Mouse (Mus musculus) urinary bladder, adult 18-20 months (tissue): ENCODE results near the gene Clec4a2.
"Not testable (repeated sequence)": the region's sequence is repeated elsewhere in the genome, so short reads cannot be mapped to it uniquely, and the experiment has no call there.

Experiments
- DNase-seq, 2 experiments: peaks; one replicate each; pipeline ENCODE4 v3.0.0; 2022; ENCODE audit warnings: low spot score in 2 of 2, mixed read lengths in 2 of 2

The Clec4a2 gene

DNA sequence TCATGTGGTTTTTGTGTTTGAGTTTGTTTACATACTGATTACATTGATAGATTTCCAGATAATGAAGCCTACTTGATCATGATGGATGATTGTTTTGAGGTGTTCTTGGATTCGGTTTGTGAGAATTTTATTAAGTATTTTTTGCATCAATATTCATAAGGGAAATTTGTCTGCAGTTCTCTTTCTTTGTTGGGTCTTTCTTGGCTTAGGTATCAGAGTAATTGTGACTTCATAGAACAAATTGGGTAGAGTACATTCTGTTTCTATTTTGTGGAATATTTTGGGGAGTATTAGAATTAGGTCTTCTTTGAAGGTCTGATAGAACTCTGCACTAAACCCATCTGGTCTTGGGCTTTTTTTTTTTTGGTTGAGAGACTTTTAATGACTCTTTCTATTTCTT is at the start of gene Clec4a2:
TSS of gene Clec4a2 (plus strand) at position 301 of the 400 bp plus-strand sequence.
- not testable (repeated sequence) for DNase-seq

DNA sequence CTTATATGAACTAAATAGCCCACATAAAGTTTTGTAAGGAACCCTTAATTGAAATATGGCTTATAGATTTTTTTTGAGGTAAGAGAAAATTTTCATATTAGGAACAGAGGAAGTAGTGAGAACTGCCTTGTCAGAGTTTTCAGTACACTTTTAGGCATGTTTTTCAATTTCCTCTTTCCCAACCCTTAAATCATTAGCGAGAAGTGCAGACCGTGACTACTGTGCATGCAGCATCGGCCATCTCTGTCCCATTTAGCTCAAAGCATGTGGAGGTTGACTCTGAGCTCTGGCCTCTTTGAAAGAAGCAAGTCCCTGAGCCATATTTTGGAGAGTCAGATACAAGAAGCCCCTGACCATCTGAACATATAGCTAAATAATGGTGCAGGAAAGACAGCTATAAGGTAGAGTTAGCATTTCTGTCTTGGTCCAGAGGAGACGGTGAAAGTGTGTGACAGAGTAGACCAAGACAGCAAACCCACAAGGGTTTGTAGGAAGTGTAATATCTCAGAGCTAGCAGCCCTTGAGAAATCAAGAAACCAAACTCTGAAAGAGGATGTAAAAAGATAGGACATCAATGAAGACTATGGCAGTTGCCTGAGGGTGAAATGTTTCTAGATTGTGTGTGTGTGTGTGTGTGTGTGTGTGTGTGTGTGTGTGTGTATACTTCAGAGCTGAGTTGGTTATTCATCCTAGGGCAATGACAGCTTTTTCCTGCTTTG is 10.9 kb upstream of the Clec4a2 start:
- no peak for DNase-seq

GRCm38 (mm10) chr6:123123195-123123594 is 17.0 kb downstream of the Clec4a2 start:
- no peak for DNase-seq

GRCm38 (mm10) chr6:123127173-123127572 is 20.9 kb downstream of the Clec4a2 start:
- DNase-seq = no peak

GRCm38 (mm10) chr6:123137766-123138526 is 31.7 kb downstream of the Clec4a2 start:
- DNase-seq = not testable (repeated sequence)

GRCm38 (mm10) chr6:123170106-123170505 is 63.9 kb downstream of the Clec4a2 start:
- no peak for DNase-seq

- no peak for DNase-seq
These were observed 64.8 kb downstream of the Clec4a2 start for GRCm38 (mm10) chr6:123171040-123171439.

GRCm38 (mm10) chr6:123172593-123172992 is 66.4 kb downstream of the Clec4a2 start, which contains the start of gene Clec4b2:
Gene Clec4b2 (plus strand): TSS chr6:123172893.
- no peak for DNase-seq

- DNase-seq = no peak
These were observed 69.3 kb downstream of the Clec4a2 start for GRCm38 (mm10) chr6:123175549-123175948.

- not testable (repeated sequence) for DNase-seq
These were observed 78.6 kb downstream of the Clec4a2 start for GRCm38 (mm10) chr6:123184862-123185261.
